In the genomic region with DNA sequence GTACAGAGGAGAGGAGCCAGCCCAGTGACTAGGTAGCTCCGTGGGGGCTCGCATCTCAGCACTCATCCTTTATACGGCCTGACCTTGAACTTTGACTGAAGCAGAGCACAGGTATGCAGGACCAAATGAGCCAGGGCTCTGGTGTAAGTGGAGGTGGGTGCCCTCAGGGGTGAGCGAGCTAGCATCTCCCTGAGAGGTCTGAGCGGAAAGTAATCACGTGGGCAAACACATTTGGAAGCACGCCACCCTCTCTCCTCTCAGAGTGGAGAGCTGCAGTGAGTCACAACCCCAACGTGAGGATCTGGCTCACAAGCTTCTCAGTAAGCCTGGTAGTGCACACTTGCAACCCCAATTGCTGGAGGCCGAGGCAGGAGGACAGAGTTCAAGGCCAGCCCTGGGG, we compare ENCODE assay signal across 10 mouse cellular contexts. TPM values are rescaled to one million over a fixed set of nuclear protein-coding genes. Genes with fewer than 3 reads are reported as not detected.
DNase-seq lines count a peak whose midpoint lies in the region; ATAC-seq lines count a peak whose summit lies in the region.
"Had no signal": no experiment of that assay in that cellular context is flagged by ENCODE, and none has a peak within 500 bp of the region (broad histone marks: within the 10 kb centered on the region; RNA-seq: fewer than 3 reads in every experiment).

No protein-coding gene starts in this region.

- no peaks in the 10 kb centered on the region for H3K27me3 ChIP-seq in embryonic facial prominence, embryonic 14.5 days (replicated peaks; ENCODE audit: control insufficient read depth, insufficient read depth, low read length)
- H3K27me3 ChIP-seq: limb, embryonic 13.5 days had no signal

- H3K4me1 ChIP-seq in embryonic facial prominence, embryonic 14.5 days (ENCODE audit: control insufficient read depth, insufficient read depth, low read length): peaks cover 33% of the 10 kb centered on the region

- H3K9ac ChIP-seq in embryonic facial prominence, embryonic 14.5 days (ENCODE audit: low read depth, low read length): no peak overlapping the region
- H3K9ac ChIP-seq: limb, embryonic 13.5 days had no signal

- no peak overlapping the region for H3K4me3 ChIP-seq in embryonic facial prominence, embryonic 14.5 days (ENCODE audit: low read depth, low read length)
- H3K4me3 ChIP-seq: limb, embryonic 13.5 days had no signal

- peak; percentile 42; the same call in 1 of the 2 replicates for ATAC-seq in frontal cortex, adult (ENCODE audit: low TSS enrichment)
- ATAC-seq in embryonic facial prominence, embryonic 14.5 days (ENCODE audit: low read depth): no peak

- H3K9me3 ChIP-seq in embryonic facial prominence, embryonic 14.5 days (ENCODE audit: control insufficient read depth, low read length): no peaks in the 10 kb centered on the region
- H3K9me3 ChIP-seq: limb, embryonic 13.5 days had no signal

- no peak for DNase-seq in frontal cortex, postnatal 10 days (ENCODE audit: low spot score in 2 of 2)
- DNase-seq in ES-CJ7 (ENCODE audit: low read depth, low spot score): peak; percentile 36
- peak; percentile 35 for DNase-seq in embryonic facial prominence, embryonic 14.5 days (ENCODE audit: low spot score)
- peak; percentile 82 to 84 for DNase-seq in lung, adult 18-20 months
- no peak for DNase-seq in embryo, embryonic 10.5 days (ENCODE audit: low spot score)
- DNase-seq in embryo, embryonic 10 days (ENCODE audit: low spot score): no peak
- no peak for DNase-seq in urinary bladder, postnatal 4 days (ENCODE audit: low spot score in 2 of 2)

- H3K27ac ChIP-seq in embryonic facial prominence, embryonic 14.5 days (replicated peaks; ENCODE audit: low read depth, low read length): no peak overlapping the region
- H3K27ac ChIP-seq: limb, embryonic 13.5 days had no signal

- WGBS in embryonic facial prominence, embryonic 14.5 days: 46% methylated on average over 9 of the region's 9 CpGs

- no peaks in the 10 kb centered on the region for H3K36me3 ChIP-seq in embryonic facial prominence, embryonic 14.5 days (ENCODE audit: control insufficient read depth, insufficient read depth, low read length)

- H3K4me2 ChIP-seq in embryonic facial prominence, embryonic 14.5 days (ENCODE audit: low read depth, low read length): no peak overlapping the region
- H3K4me2 ChIP-seq: limb, embryonic 13.5 days had no signal

RNA-seq across cellular contexts. Expression of a gene that starts 19.5 kb away (rescaled TPM):
- polyA plus RNA-seq in embryonic facial prominence, embryonic 14.5 days (2014; fragmentation: Nextera tagmentation; extraction: Ambion mirVana): 0.35 TPM in 1 of 2 replicates, not detected in the other
- polyA plus RNA-seq: heart, embryonic 14.5 days; limb, embryonic 13.5 days had no signal

RNA-seq across cellular contexts. Expression of a gene that starts 30.6 kb away (rescaled TPM):
- polyA plus RNA-seq in embryonic facial prominence, embryonic 14.5 days (2014; fragmentation: Nextera tagmentation; extraction: Ambion mirVana): 66.7 and 74.5 TPM in 2 replicates

RNA-seq across cellular contexts. Expression of a gene that starts 30.8 kb away (rescaled TPM):
- 13.1 TPM in 2 replicates for polyA plus RNA-seq in embryonic facial prominence, embryonic 14.5 days (2014; fragmentation: Nextera tagmentation; extraction: Ambion mirVana)

RNA-seq across cellular contexts. Expression of a gene that starts 56.8 kb away (rescaled TPM):
- 7.2 and 8.1 TPM in 2 replicates for polyA plus RNA-seq in embryonic facial prominence, embryonic 14.5 days (2014; fragmentation: Nextera tagmentation; extraction: Ambion mirVana)

Comparison
In these comparisons a context has a peak if more than half of its experiments do, and no peak if none do; other contexts are left out.
1. DNase-seq: peak in ES-CJ7 (single experiment), embryonic facial prominence, embryonic 14.5 days (single experiment) and lung, adult 18-20 months (2 of 2); none in frontal cortex, postnatal 10 days (0 of 2), embryo, embryonic 10.5 days (single experiment), embryo, embryonic 10 days (single experiment) and urinary bladder, postnatal 4 days (0 of 2).